Mouse (Mus musculus) C2C12 (cell line): ENCODE results near the gene Wscd2. TPM values are rescaled to one million over a fixed set of nuclear protein-coding genes. Genes with fewer than 3 reads are reported as not detected.

ENCODE experiments used
- H3K27me3 ChIP-seq: one replicate; pipeline ENCODE4 v1.6.1; 2011; ENCODE audit not compliant: control insufficient read depth, insufficient read depth, insufficient read length
- H3K36me3 ChIP-seq: one replicate; pipeline ENCODE4 v1.6.1; 2011; ENCODE audit not compliant: control insufficient read depth, insufficient read depth
- H3K4me3 ChIP-seq: one replicate; pipeline ENCODE4 v1.5.1; 2011; ENCODE audit warnings: mild to moderate bottlenecking, control low read depth; ENCODE audit not compliant: poor library complexity, insufficient read depth, severe bottlenecking
- H3K79me2 ChIP-seq: one replicate; pipeline ENCODE4 v1.6.1; 2011; ENCODE audit not compliant: control insufficient read depth, insufficient read depth
- H3K79me3 ChIP-seq: one replicate; pipeline ENCODE4 v1.6.1; 2011; ENCODE audit warnings: low read depth, control low read depth
- H3ac ChIP-seq: one replicate; pipeline ENCODE3; 2011; ENCODE audit warnings: low read depth; ENCODE audit not compliant: control insufficient read depth, insufficient read length
- CEBPB ChIP-seq: IDR thresholded peaks from one replicate; pipeline ENCODE4 v1.6.1; 2011; ENCODE audit warnings: low read depth, mild to moderate bottlenecking, control low read depth, moderate library complexity
- CTCF ChIP-seq: IDR thresholded peaks from one replicate; pipeline ENCODE4 v1.5.1; 2011; ENCODE audit not compliant: control insufficient read depth, insufficient read depth, insufficient read length
- FOSL1 ChIP-seq: IDR thresholded peaks from one replicate; pipeline ENCODE4 v1.8.0; 2011; ENCODE audit warnings: mild to moderate bottlenecking, low read length; ENCODE audit not compliant: poor library complexity, insufficient read depth, severe bottlenecking
- MAX ChIP-seq: IDR thresholded peaks from one replicate; pipeline ENCODE4 v1.6.1; 2011; ENCODE audit warnings: mild to moderate bottlenecking, control low read depth
- MYOD1 ChIP-seq: IDR thresholded peaks from one replicate; pipeline ENCODE4 v1.6.1; 2011; ENCODE audit warnings: low read depth; ENCODE audit not compliant: control insufficient read depth, insufficient read length
- MYOG ChIP-seq: IDR thresholded peaks from one replicate; pipeline ENCODE4 v1.6.1; 2011; ENCODE audit not compliant: control insufficient read depth, insufficient read length; ENCODE audit errors: extremely low read depth
- USF1 ChIP-seq: IDR thresholded peaks from one replicate; pipeline ENCODE4 v1.6.1; 2011; ENCODE audit warnings: low read depth, mild to moderate bottlenecking, control low read depth, moderate library complexity
- polyA plus RNA-seq: library from polyadenylated mRNA; unstranded; fragments of >200 nt; fragmentation: generic; extraction: Trizol; gene quantifications from one replicate; pipeline ENCODE4 v1.2.1, GENCODE M21; 2012; ENCODE audit warnings: missing spikeins

Wscd2 gene
- polyA plus RNA-seq, 1 experiment: not detected

DNA sequence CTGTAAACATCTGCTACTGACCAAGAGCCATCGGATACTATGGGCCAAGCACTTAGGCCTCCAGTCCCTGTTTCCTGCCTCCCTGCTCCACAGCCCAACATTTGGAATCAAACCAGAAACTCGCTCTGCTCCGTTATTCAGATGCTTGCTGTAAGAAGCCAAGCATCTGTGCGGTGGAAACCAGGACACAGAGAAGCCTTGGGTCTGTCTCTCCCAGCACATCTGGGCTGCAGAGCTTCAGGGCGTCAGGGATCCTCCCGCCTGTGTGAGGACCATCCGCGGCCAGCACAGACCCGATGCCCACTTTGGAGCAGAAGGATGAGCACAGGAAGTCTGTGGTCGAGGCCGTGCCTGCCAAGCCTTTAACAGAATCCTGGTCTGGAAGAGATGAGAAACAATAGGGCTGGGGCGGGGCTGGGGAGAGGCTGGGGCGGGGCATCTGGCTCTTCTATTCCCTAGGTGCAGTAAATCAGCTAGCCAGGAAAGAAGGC is 117.9 kb downstream of the Wscd2 start:
- H3ac ChIP-seq: peak overlapping the region; percentile 26
- H3K36me3 ChIP-seq: no peaks in the 10 kb centered on the region
- no peak overlapping the region for H3K4me3 ChIP-seq
- no peaks in the 10 kb centered on the region for H3K79me3 ChIP-seq
- TF ChIP-seq MAX (no peak), FOSL1 (no peak), CTCF (no peak), CEBPB (no peak), MYOD1 (no peak), USF1 (no peak), MYOG (no peak)
- H3K79me2 ChIP-seq: no peaks in the 10 kb centered on the region
- H3K27me3 ChIP-seq: no peaks in the 10 kb centered on the region

DNA sequence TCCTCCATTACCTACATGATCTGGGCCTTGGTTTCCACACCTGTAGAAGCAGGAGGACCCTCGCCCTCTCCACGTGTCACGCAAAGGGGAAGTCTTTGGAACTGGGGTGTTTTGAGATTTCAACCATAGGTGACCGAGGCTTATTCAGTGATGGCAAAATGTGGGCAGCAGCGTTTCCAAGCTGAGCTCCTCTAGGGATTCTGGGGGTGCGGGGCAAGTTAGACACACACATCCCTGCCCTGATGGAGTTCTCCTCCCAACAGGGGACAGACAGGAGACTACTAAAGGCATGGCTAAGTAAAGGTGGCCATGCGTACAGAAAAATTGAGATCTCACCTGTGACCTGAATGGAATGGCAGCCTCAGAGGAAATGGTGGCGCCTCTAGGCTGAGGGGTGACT is 118.4 kb downstream of the Wscd2 start:
- no peaks in the 10 kb centered on the region for H3K27me3 ChIP-seq
- no peak overlapping the region for H3K4me3 ChIP-seq
- H3K79me3 ChIP-seq: no peaks in the 10 kb centered on the region
- no peaks in the 10 kb centered on the region for H3K36me3 ChIP-seq
- TF ChIP-seq MYOD1 (no peak), CTCF (no peak), MYOG (no peak), MAX (no peak), CEBPB (no peak)
- no peaks in the 10 kb centered on the region for H3K79me2 ChIP-seq
- H3ac ChIP-seq: no peak overlapping the region

- no peak overlapping the region for H3ac ChIP-seq
- no peaks in the 10 kb centered on the region for H3K27me3 ChIP-seq
- no peak overlapping the region for H3K4me3 ChIP-seq
- no peaks in the 10 kb centered on the region for H3K79me3 ChIP-seq
- no peaks in the 10 kb centered on the region for H3K79me2 ChIP-seq
- H3K36me3 ChIP-seq: no peaks in the 10 kb centered on the region
- no peak for TF ChIP-seq MYOG
- TF ChIP-seq USF1: no peak
- TF ChIP-seq CEBPB: no peak
- TF ChIP-seq MYOD1: no peak
- no peak for TF ChIP-seq FOSL1
- TF ChIP-seq MAX: no peak
- TF ChIP-seq CTCF: no peak
Observed at GRCm38 (mm10) chr5:113609891-113610290, 119.8 kb downstream of the Wscd2 start.

DNA sequence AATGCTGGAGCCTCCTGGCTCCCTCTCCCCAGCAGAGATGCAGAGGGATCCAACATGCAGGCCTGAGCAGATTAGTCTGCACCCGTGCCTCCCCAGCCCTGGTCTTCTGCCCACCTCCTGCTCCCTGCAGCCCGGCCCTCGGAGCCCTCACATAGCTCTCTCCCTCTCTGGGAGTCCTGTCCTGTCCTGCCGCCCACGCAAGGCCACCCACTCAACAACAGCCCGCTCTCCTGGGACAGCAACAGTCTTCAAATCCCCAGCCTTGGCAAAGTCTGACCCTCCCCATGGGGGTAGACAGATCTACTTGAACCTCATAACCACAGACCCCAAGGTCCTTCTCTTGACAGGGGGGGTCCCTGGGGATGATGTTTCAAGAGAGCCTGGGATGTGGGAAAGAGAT is 120.4 kb downstream of the Wscd2 start:
- Histone ChIP-seq H3K4me3 (no peak overlapping the region), H3K79me3 (no peaks in the 10 kb centered on the region), H3K36me3 (no peaks in the 10 kb centered on the region), H3ac (no peak overlapping the region), H3K79me2 (no peaks in the 10 kb centered on the region), H3K27me3 (no peaks in the 10 kb centered on the region)
- TF ChIP-seq MAX: no peak
- no peak for TF ChIP-seq USF1
- TF ChIP-seq MYOG: no peak

- TF ChIP-seq MYOG: no peak
- no peak for TF ChIP-seq CEBPB
- no peak for TF ChIP-seq MAX
- TF ChIP-seq FOSL1: no peak
- no peak for TF ChIP-seq CTCF
- TF ChIP-seq USF1: no peak
- no peak for TF ChIP-seq MYOD1
- no peak overlapping the region for H3ac ChIP-seq
- no peak overlapping the region for H3K4me3 ChIP-seq
- no peaks in the 10 kb centered on the region for H3K36me3 ChIP-seq
- H3K79me3 ChIP-seq: no peaks in the 10 kb centered on the region
- H3K27me3 ChIP-seq: no peaks in the 10 kb centered on the region
- no peaks in the 10 kb centered on the region for H3K79me2 ChIP-seq
Observed at GRCm38 (mm10) chr5:113611131-113611530, 121.0 kb downstream of the Wscd2 start.

GRCm38 (mm10) chr5:113611771-113612233 is 121.7 kb downstream of the Wscd2 start:
- H3ac ChIP-seq: no peak overlapping the region
- no peaks in the 10 kb centered on the region for H3K79me3 ChIP-seq
- no peak for TF ChIP-seq USF1
- no peak for TF ChIP-seq MAX
- no peak for TF ChIP-seq CTCF
- no peaks in the 10 kb centered on the region for H3K36me3 ChIP-seq
- H3K27me3 ChIP-seq: no peaks in the 10 kb centered on the region
- H3K79me2 ChIP-seq: no peaks in the 10 kb centered on the region
- H3K4me3 ChIP-seq: no peak overlapping the region
